Mouse (Mus musculus): ENCODE results near the gene BC028528.
"Not testable (repeated sequence)": the region's sequence is repeated elsewhere in the genome, so short reads cannot be mapped to it uniquely, and the experiment has no call there.

GRCm38 (mm10) chr3:95858278-95858677 is 33.5 kb downstream of the BC028528 start:
- not testable (repeated sequence) for TF ChIP-seq EP300 (IDR thresholded peaks at IDR 0.05; ENCODE audit: low read depth in 1 of 2, low read length in 2 of 2); CTCF (IDR thresholded peaks at IDR 0.05 in 2 of 3, conservative IDR thresholded peaks at IDR 0.05 in 1 of 3; ENCODE audit: control insufficient read depth in 1 of 3, insufficient read depth in 1 of 3, low read depth in 2 of 3, low read length in 3 of 3, poor library complexity in 1 of 3, severe bottlenecking in 1 of 3)
